ENCODE assay signal across 8 mouse cellular contexts in genomic region chr1:119492097-119492496, GRCm38 (mm10). TPM values are rescaled to one million over a fixed set of nuclear protein-coding genes. Genes with fewer than 3 reads are reported as not detected.
DNase-seq lines count a peak whose midpoint lies in the region; ATAC-seq lines count a peak whose summit lies in the region.

No protein-coding gene starts in this region.

- H3K9me3 ChIP-seq in hindbrain, embryonic 15.5 days = no peaks in the 10 kb centered on the region
- H3K9me3 ChIP-seq in hindbrain, embryonic 11.5 days (ENCODE audit: control insufficient read depth, low read length) = no peaks in the 10 kb centered on the region
- H3K9me3 ChIP-seq in heart, embryonic 15.5 days (replicated peaks) = no peaks in the 10 kb centered on the region
- no peaks in the 10 kb centered on the region for H3K9me3 ChIP-seq in limb, embryonic 12.5 days

- H3K27ac ChIP-seq in hindbrain, embryonic 15.5 days (replicated peaks) = no peak overlapping the region
- no peak overlapping the region for H3K27ac ChIP-seq in hindbrain, embryonic 11.5 days (ENCODE audit: low read depth, low read length)
- H3K27ac ChIP-seq in heart, embryonic 15.5 days = peak overlapping the region; percentile 76
- H3K27ac ChIP-seq in limb, embryonic 12.5 days = no peak overlapping the region

- WGBS in hindbrain, embryonic 15.5 days = 55% methylated on average over 11 of the region's 11 CpGs
- 56% methylated on average over 11 of the region's 11 CpGs for WGBS in hindbrain, embryonic 11.5 days
- 12% methylated on average over 11 of the region's 11 CpGs for WGBS in heart, embryonic 15.5 days
- WGBS in limb, embryonic 12.5 days = 48% methylated on average over 11 of the region's 11 CpGs

- H3K27me3 ChIP-seq in hindbrain, embryonic 15.5 days = no peaks in the 10 kb centered on the region
- H3K27me3 ChIP-seq in hindbrain, embryonic 11.5 days (ENCODE audit: control insufficient read depth, insufficient read depth, low read length) = no peaks in the 10 kb centered on the region
- H3K27me3 ChIP-seq in heart, embryonic 15.5 days = no peaks in the 10 kb centered on the region
- no peaks in the 10 kb centered on the region for H3K27me3 ChIP-seq in limb, embryonic 12.5 days

- no peak for DNase-seq in hindbrain, embryonic 11.5 days (ENCODE audit: low spot score)
- peak; percentile 58 to 76 for DNase-seq in adrenal gland, postnatal 4 days (ENCODE audit: low spot score in 2 of 2)
- DNase-seq in thymus, postnatal 36 days = peak; percentile 50 to 62
- DNase-seq in left cerebral cortex, adult 11 months (ENCODE audit: low spot score) = no peak

- ATAC-seq in hindbrain, embryonic 15.5 days (ENCODE audit: low FRiP score, low read depth) = peak; percentile 42; the same call in 1 of the 2 replicates
- ATAC-seq in hindbrain, embryonic 11.5 days (ENCODE audit: low FRiP score) = no peak
- ATAC-seq in heart, embryonic 15.5 days (replicated peaks; ENCODE audit: insufficient number of reproducible peaks, insufficient read depth, low FRiP score, low read depth) = peak; percentile 60; the same call in 1 of the 2 replicates
- peak; percentile 58 for ATAC-seq in limb, embryonic 12.5 days (ENCODE audit: insufficient number of reproducible peaks, insufficient read depth, low FRiP score, low TSS enrichment, low read depth)
- peak; percentile 52 for ATAC-seq in monocyte, adult 5-6 weeks (replicated peaks; ENCODE audit: insufficient number of reproducible peaks, low FRiP score, low TSS enrichment, poor library complexity, severe bottlenecking)

- no peak overlapping the region for H3K9ac ChIP-seq in hindbrain, embryonic 15.5 days
- H3K9ac ChIP-seq in hindbrain, embryonic 11.5 days (ENCODE audit: low read depth, low read length) = no peak overlapping the region
- H3K9ac ChIP-seq in heart, embryonic 15.5 days = peak overlapping the region; percentile 12; the same call in 1 of the 2 replicates
- no peak overlapping the region for H3K9ac ChIP-seq in limb, embryonic 12.5 days (replicated peaks)

- peaks cover 30% of the 10 kb centered on the region for H3K4me1 ChIP-seq in hindbrain, embryonic 15.5 days (replicated peaks)
- H3K4me1 ChIP-seq in hindbrain, embryonic 11.5 days (replicated peaks; ENCODE audit: control insufficient read depth, insufficient read depth, low read length) = no peaks in the 10 kb centered on the region
- peaks cover 50% of the 10 kb centered on the region for H3K4me1 ChIP-seq in heart, embryonic 15.5 days (replicated peaks)
- H3K4me1 ChIP-seq in limb, embryonic 12.5 days (replicated peaks) = peaks cover 50% of the 10 kb centered on the region

- no peaks in the 10 kb centered on the region for H3K36me3 ChIP-seq in hindbrain, embryonic 15.5 days
- no peaks in the 10 kb centered on the region for H3K36me3 ChIP-seq in hindbrain, embryonic 11.5 days (ENCODE audit: control insufficient read depth, insufficient read depth, low read length)
- H3K36me3 ChIP-seq in heart, embryonic 15.5 days = no peaks in the 10 kb centered on the region
- no peaks in the 10 kb centered on the region; the same call in 1 of the 2 replicates for H3K36me3 ChIP-seq in limb, embryonic 12.5 days

- H3K4me3 ChIP-seq in hindbrain, embryonic 15.5 days = no peak overlapping the region
- no peak overlapping the region for H3K4me3 ChIP-seq in hindbrain, embryonic 11.5 days (ENCODE audit: low read depth, low read length)
- peak overlapping the region; percentile 16 for H3K4me3 ChIP-seq in heart, embryonic 15.5 days
- no peak overlapping the region for H3K4me3 ChIP-seq in limb, embryonic 12.5 days (replicated peaks)

- no peak overlapping the region for H3K4me2 ChIP-seq in hindbrain, embryonic 15.5 days
- H3K4me2 ChIP-seq in hindbrain, embryonic 11.5 days (replicated peaks; ENCODE audit: low read depth, low read length) = no peak overlapping the region
- peak overlapping the region; percentile 54 for H3K4me2 ChIP-seq in heart, embryonic 15.5 days
- peak overlapping the region; percentile 30 for H3K4me2 ChIP-seq in limb, embryonic 12.5 days

RNA-seq across cellular contexts. Expression of gene Ralb, which starts 12.5 kb away (rescaled TPM):
- 63.1 and 64.7 TPM in 2 replicates for polyA plus RNA-seq in hindbrain, embryonic 15.5 days (2015; fragmentation: Nextera tagmentation; extraction: Ambion mirVana)
- polyA plus RNA-seq in hindbrain, embryonic 11.5 days (2014; fragmentation: Nextera tagmentation; extraction: Ambion mirVana) = 70.5 and 75.3 TPM in 2 replicates
- 10 to 100 TPM; 69.3 to 76.0 TPM for total RNA-seq in adrenal gland, postnatal 4 days (2021)
- 134 and 137 TPM in 2 replicates for polyA plus RNA-seq in heart, embryonic 15.5 days (2015; fragmentation: Nextera tagmentation; extraction: Ambion mirVana)
- 112 TPM in 2 replicates for polyA plus RNA-seq in limb, embryonic 12.5 days (2016; fragmentation: Nextera tagmentation; extraction: Ambion mirVana)
- total RNA-seq in monocyte, adult 5-6 weeks (2017) = 31.2 to 45.9 TPM (median 45.4 TPM) in 3 replicates

RNA-seq across cellular contexts. Expression of gene Tmem185b, which starts 33.9 kb away (rescaled TPM):
- 17.3 and 19.1 TPM in 2 replicates for polyA plus RNA-seq in hindbrain, embryonic 15.5 days (2015; fragmentation: Nextera tagmentation; extraction: Ambion mirVana)
- polyA plus RNA-seq in hindbrain, embryonic 11.5 days (2014; fragmentation: Nextera tagmentation; extraction: Ambion mirVana) = 19.7 and 23.3 TPM in 2 replicates
- 10 to 100 TPM; 20.3 to 21.3 TPM for total RNA-seq in adrenal gland, postnatal 4 days (2021)
- polyA plus RNA-seq in heart, embryonic 15.5 days (2015; fragmentation: Nextera tagmentation; extraction: Ambion mirVana) = 20.1 and 21.0 TPM in 2 replicates
- polyA plus RNA-seq in limb, embryonic 12.5 days (2016; fragmentation: Nextera tagmentation; extraction: Ambion mirVana) = 23.2 and 24.7 TPM in 2 replicates
- total RNA-seq in monocyte, adult 5-6 weeks (2017) = 12.0 to 22.8 TPM (median 15.4 TPM) in 3 replicates

Comparison
In these comparisons a context has a peak if more than half of its experiments do, and no peak if none do; other contexts are left out.
1. H3K4me2 ChIP-seq: peak in heart, embryonic 15.5 days (single experiment) and limb, embryonic 12.5 days (single experiment); none in hindbrain, embryonic 15.5 days (single experiment) and hindbrain, embryonic 11.5 days (single experiment).
2. DNase-seq: peak in adrenal gland, postnatal 4 days (2 of 2) and thymus, postnatal 36 days (2 of 2); none in hindbrain, embryonic 11.5 days (single experiment) and left cerebral cortex, adult 11 months (single experiment).